Mouse (Mus musculus) heart, embryonic 10.5 days (tissue): ENCODE data around the gene Strn. TPM values are rescaled to one million over a fixed set of nuclear protein-coding genes. Genes with fewer than 3 reads are reported as not detected.

ENCODE experiments used
- DNase-seq: peaks from one replicate; pipeline ENCODE4 v3.0.0-alpha.2; 2017; ENCODE audit warnings: low spot score
- H3K27ac ChIP-seq: fragments of 300-500 bp; sonication (generic); 2 replicates; pipeline ENCODE4 v1.5.1; 2016; ENCODE audit warnings: mild to moderate bottlenecking
- H3K27me3 ChIP-seq: fragments of 300-500 bp; sonication (generic); 2 replicates; pipeline ENCODE4 v1.6.1; 2016; ENCODE audit warnings: mild to moderate bottlenecking; ENCODE audit not compliant: poor library complexity, insufficient read depth, severe bottlenecking
- H3K36me3 ChIP-seq: fragments of 300-500 bp; sonication (generic); 2 replicates; pipeline ENCODE4 v1.6.1; 2016; ENCODE audit warnings: mild to moderate bottlenecking, moderate library complexity
- H3K4me1 ChIP-seq: fragments of 300-500 bp; sonication (generic); 2 replicates; pipeline ENCODE4 v1.6.1; 2016; ENCODE audit warnings: mild to moderate bottlenecking
- H3K4me3 ChIP-seq: fragments of 300-500 bp; sonication (generic); 2 replicates; pipeline ENCODE4 v1.5.1; 2016; ENCODE audit warnings: mild to moderate bottlenecking, moderate library complexity
- H3K9me3 ChIP-seq: fragments of 300-500 bp; sonication (generic); 2 replicates; pipeline ENCODE4 v1.6.1; 2016; ENCODE audit warnings: mild to moderate bottlenecking, moderate library complexity
- WGBS: fragments of 180-500 bp; shearing (Covaris S2); methylation state at CpG from one replicate; pipeline ENCODE4 v1.1.7; 2016; 5-methylcytosine and 5-hydroxymethylcytosine counted together
- polyA plus RNA-seq: library from polyadenylated mRNA; unstranded; fragments of >200 nt; fragmentation: Nextera tagmentation; extraction: Ambion mirVana; gene quantifications from 2 replicates; pipeline ENCODE4 v1.2.1, GENCODE M21; 2016

Gene Strn
- 8.5 and 12.6 TPM in 2 replicates for polyA plus RNA-seq

DNA sequence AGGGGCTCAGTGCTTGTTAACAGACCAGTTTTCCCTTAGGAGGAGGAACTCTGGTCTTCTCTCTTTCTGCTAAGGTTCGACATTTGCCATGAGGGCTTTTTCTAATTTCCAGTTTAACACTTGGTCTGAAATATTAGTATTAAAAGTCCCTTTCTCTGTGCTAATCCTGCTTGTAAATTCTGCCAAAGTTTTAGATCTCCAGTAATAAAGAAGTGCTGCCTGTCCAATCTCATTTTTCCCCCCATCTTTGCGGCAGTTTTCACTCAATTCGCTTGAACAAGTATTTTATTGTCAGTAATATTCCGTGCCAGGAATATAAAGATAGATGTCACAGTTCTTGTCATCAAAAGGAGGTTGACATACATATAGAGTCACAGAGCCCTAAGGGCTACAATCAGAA is at the start of gene Strn:
Strn (minus strand) TSS at position 101 of the 400 bp plus-strand sequence.
- H3K9me3 ChIP-seq = no peaks in the 10 kb centered on the region
- WGBS = 41% methylated on average over 4 of the region's 4 CpGs

DNA sequence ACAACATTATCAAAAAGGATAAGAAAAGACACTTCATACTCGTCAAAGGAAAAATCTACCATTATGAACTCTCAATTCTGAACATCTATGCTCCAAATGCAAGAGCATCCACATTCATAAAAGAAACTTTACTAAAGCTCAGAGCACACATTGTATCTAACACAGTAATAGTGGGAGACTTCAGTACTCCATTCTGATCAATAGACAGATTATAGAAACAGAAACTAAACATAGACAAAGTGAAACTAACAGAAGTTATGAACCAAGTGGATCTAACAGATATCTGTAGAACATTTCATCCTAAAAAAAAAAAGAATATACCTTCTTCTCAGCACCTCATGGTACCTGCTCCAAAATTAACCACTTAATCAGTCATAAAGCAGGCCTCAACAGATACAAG is 41.8 kb upstream of the Strn start:
- Histone ChIP-seq H3K4me3 (no peak overlapping the region), H3K4me1 (no peaks in the 10 kb centered on the region), H3K27ac (no peak overlapping the region), H3K9me3 (no peaks in the 10 kb centered on the region), H3K36me3 (peaks cover 29% of the 10 kb centered on the region), H3K27me3 (no peaks in the 10 kb centered on the region)
- DNase-seq = no peak
- 88% methylated on average over 1 of the region's 1 CpGs for WGBS

More for the DNA sequence above, at the start of gene Strn:
- H3K36me3 ChIP-seq = 0 out of 2 replicates have a peak, but pooled peaks cover 3% of the 10 kb centered on the region
- no peaks in the 10 kb centered on the region for H3K27me3 ChIP-seq
- DNase-seq = no peak
- H3K4me3 ChIP-seq = peak within 1 kb of the TSS; percentile 97
- H3K4me1 ChIP-seq = peaks cover 26% of the 10 kb centered on the region
- peak within 1 kb of the TSS; percentile 98 for H3K27ac ChIP-seq

DNA sequence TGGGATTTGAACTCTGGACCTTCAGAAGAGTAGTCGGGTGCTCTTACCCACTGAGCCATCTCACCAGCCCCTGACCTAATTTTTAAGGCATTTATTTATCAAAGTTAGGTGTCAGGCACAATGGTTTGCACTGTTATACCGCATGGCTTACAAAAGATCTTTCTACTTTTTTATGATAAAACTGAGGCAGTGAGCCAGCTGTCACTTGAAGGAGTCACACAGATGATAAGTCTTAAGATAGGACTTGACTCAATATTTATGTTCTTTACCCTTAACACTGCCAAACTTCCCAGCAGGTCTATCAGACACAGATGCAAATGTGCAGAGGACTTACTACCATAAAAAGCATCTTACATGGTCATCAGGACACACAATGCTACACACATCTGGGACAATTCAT is 35.3 kb upstream of the Strn start:
- Histone ChIP-seq H3K4me1 (peaks cover 41% of the 10 kb centered on the region), H3K27me3 (no peaks in the 10 kb centered on the region), H3K9me3 (no peaks in the 10 kb centered on the region), H3K36me3 (peaks cover 12% of the 10 kb centered on the region), H3K27ac (no peak overlapping the region), H3K4me3 (no peak overlapping the region)
- 77% methylated on average over 2 of the region's 2 CpGs for WGBS
- DNase-seq = no peak

DNA sequence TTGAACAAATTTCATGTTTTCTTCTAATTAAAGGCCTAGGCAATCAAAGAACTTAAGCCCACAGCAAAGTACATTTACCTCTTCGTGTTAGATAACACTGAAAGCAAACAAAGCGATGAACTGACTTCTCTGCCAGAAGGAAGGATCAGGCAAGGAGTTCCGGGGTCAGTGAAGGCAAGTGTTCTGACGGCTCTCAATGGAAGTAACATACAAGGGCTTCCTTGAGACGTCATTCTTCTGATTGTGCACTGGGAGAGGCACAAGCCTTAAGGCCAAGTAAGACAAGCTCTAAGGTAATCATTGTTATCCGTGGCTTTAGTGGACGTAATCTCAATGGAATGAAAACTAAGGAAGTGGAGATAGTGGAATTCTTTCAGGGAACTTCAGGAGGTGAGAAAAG is 33.9 kb upstream of the Strn start:
- WGBS = 27% methylated on average over 7 of the region's 7 CpGs

DNA sequence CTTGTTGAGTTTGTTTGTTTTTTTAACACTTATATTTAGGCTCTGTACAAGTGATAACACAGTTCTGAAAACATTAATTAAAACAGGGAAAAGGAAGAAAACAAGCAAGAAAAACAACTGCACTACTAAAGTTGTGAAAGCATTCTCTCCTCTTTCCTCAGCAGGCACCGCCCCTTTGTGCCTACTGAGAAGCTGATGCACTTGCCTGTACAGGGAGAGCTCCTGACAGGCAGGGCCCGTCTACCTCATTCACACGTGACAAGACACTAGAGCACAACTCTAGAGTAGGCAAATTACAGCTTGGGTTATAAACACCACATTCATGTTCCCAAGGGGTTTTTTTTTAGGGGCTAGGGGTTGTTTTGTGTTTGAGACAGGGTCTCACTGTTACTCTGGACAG is 32.3 kb upstream of the Strn start:
- H3K27ac ChIP-seq = peak overlapping the region; percentile 79
- H3K4me3 ChIP-seq = no peak overlapping the region
- H3K27me3 ChIP-seq = no peaks in the 10 kb centered on the region
- no peaks in the 10 kb centered on the region for H3K9me3 ChIP-seq
- peaks cover 47% of the 10 kb centered on the region for H3K4me1 ChIP-seq
- DNase-seq = no peak
- 27% methylated on average over 3 of the region's 3 CpGs for WGBS
- peaks cover 26% of the 10 kb centered on the region for H3K36me3 ChIP-seq

More for the DNA sequence above, 33.9 kb upstream of the Strn start:
- H3K9me3 ChIP-seq = no peaks in the 10 kb centered on the region
- no peak overlapping the region for H3K4me3 ChIP-seq
- DNase-seq = no peak
- peaks cover 12% of the 10 kb centered on the region for H3K36me3 ChIP-seq
- no peaks in the 10 kb centered on the region for H3K27me3 ChIP-seq
- peaks cover 45% of the 10 kb centered on the region for H3K4me1 ChIP-seq
- peak overlapping the region; percentile 73 for H3K27ac ChIP-seq

DNA sequence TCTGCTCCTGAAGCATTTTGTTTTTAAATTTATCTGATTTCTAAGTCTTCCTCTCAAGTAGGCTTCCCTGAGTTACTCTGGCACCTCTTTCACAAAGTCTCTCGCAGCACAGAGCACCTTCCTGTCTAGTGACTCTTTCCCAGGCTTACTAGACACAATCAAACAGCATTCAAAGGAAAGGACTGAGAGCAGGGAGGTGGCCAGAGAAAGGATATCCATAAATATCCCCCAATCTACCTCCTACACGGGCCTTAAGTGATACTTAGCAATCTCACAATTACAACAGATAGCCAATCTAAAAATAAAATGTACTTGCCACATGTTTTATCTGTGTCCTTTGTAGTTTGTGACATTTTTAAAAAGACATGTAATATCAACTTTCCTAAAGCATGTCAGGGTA is 31.9 kb upstream of the Strn start:
- Histone ChIP-seq H3K36me3 (peaks cover 30% of the 10 kb centered on the region), H3K27ac (peak overlapping the region; percentile 79), H3K9me3 (no peaks in the 10 kb centered on the region), H3K4me1 (peaks cover 48% of the 10 kb centered on the region), H3K27me3 (no peaks in the 10 kb centered on the region), H3K4me3 (no peak overlapping the region)
- no peak for DNase-seq
- WGBS = 30% methylated on average over 2 of the region's 2 CpGs

DNA sequence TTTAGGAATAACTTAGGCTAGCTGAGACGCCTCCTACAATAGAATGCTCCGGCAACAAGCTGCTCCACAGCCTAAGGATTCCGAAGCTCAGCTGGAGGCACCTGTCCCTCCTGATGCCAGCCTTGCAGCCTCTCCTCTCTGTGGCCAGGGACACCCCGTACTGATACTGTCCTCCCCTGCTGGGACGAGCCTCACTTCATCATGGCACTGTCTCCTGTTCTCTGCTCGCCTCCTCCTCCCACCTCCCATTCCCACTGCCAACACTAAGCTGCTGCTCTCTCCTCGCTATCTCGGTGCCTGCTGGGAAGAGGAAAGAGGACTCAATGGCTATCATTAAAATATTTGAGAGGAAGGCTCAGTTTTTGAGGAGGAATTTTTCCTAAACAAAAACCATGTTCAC is 30.6 kb upstream of the Strn start:
- no peak overlapping the region for H3K4me3 ChIP-seq

DNA sequence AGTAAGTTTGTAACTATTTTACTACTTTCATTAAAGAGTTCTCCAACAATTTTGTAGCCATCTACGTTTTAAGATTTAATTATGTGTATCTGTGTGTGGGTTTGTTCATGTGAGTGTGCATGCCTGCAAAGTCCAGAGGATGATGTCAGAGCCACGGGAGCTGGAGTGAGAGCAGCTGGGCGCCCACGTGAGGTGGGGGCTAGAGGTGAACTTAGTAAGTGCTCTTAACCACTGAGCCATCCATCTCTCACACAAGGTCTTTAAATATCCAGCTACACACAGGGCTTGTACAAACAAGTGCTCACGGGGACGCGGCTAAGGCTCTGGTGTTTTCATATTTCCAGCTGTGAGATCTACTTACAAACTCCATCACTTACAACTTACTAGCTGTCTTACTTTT is 29.1 kb upstream of the Strn start:
- peaks cover 34% of the 10 kb centered on the region for H3K36me3 ChIP-seq
- DNase-seq = no peak

More for the DNA sequence above, 30.6 kb upstream of the Strn start:
- Histone ChIP-seq H3K9me3 (no peaks in the 10 kb centered on the region), H3K27ac (peak overlapping the region; percentile 67; the same call in 1 of the 2 replicates), H3K27me3 (no peaks in the 10 kb centered on the region), H3K4me1 (peaks cover 45% of the 10 kb centered on the region), H3K36me3 (peaks cover 32% of the 10 kb centered on the region)
- 42% methylated on average over 8 of the region's 8 CpGs for WGBS
- no peak for DNase-seq

DNA sequence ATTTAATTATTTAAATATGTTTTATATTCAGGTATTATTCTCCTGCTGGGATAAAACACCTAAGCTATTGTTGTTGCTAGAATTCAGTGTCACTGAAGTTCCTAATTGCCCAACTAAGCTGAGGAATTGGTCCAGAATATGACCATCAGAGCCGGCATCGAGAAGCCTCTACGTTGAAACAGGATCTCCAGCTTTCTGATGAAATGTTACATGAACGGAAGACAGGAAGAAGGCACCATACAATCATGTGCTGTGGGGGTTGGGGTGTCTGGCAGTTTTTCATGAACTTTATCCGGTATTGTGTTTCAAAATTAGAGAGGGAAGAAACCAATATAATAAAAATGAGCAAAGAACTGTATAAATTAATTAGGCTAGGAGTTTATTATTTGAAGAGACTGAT is 26.3 kb upstream of the Strn start:
- Histone ChIP-seq H3K27ac (no peak overlapping the region), H3K36me3 (peaks cover 43% of the 10 kb centered on the region)
- 94% methylated on average over 5 of the region's 5 CpGs for WGBS

More for the DNA sequence above, 29.1 kb upstream of the Strn start:
- Histone ChIP-seq H3K4me1 (peaks cover 38% of the 10 kb centered on the region), H3K27ac (no peak overlapping the region), H3K9me3 (no peaks in the 10 kb centered on the region), H3K4me3 (no peak overlapping the region), H3K27me3 (no peaks in the 10 kb centered on the region)
- WGBS = 86% methylated on average over 7 of the region's 7 CpGs

DNA sequence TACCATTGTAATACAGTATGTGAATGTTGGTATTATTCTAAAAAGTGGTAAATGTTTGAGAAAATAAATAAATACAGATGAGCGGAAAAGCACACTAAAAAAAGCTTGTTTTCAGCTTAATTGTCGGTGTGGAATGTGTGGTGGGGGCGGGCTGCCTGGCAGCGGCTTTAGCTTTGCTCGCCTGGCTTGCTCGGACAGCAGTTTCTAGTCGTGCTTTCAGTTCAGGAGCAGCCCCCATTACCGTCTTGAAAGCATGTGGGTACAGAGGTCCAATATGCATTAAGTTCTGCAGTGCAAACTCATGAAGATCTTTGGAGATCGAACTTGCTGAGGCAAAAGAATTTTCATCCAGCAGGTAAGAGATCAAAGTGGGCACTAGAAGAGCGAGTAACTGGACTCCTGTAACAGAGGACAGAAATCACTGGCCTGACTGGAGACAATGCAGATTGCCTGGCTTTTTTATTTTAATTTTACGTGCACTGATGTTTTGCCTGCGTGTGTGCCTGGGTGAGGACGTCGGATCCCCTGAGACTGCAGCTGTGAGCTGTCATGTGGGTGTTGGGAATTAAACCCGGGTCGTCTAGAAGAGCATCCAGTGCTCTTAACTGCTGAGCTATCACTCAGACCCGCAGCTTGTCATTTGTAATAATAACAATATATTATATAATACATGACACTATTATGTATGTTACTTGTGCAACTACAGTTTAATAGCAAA is 16.1 kb upstream of the Strn start:
- Histone ChIP-seq H3K4me3 (no peak overlapping the region), H3K27ac (no peak overlapping the region), H3K4me1 (0 out of 2 replicates have a peak, but pooled peaks cover 4% of the 10 kb centered on the region), H3K36me3 (peaks cover 51% of the 10 kb centered on the region), H3K9me3 (no peaks in the 10 kb centered on the region), H3K27me3 (no peaks in the 10 kb centered on the region)
- WGBS = 75% methylated on average over 17 of the region's 17 CpGs
- no peak for DNase-seq

More for the DNA sequence above, 26.3 kb upstream of the Strn start:
- no peak for DNase-seq
- H3K27me3 ChIP-seq = no peaks in the 10 kb centered on the region
- no peaks in the 10 kb centered on the region for H3K9me3 ChIP-seq
- H3K4me1 ChIP-seq = peaks cover 15% of the 10 kb centered on the region
- no peak overlapping the region for H3K4me3 ChIP-seq

DNA sequence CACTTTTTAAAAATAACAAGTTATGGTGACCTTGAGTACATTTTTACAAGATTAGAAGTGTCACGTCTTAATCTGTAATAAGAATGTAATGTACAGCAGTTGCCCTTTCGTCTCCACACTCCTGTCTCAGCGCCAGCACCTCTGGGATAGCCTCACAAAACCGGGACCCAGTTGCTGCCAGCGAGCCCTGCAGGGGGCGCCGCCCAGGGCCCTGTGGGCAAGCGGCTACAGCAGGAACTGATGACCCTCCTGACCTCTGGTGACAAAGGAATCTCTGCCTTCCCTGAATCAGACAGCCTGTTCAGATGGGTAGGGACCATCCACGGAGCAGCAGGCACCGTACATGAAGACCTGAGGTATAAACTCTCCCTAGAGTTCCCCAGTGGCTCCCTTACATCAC is 15.1 kb upstream of the Strn start:
- WGBS = 56% methylated on average over 10 of the region's 10 CpGs
- Histone ChIP-seq H3K9me3 (no peaks in the 10 kb centered on the region), H3K27ac (no peak overlapping the region), H3K27me3 (no peaks in the 10 kb centered on the region), H3K4me3 (no peak overlapping the region), H3K36me3 (peaks cover 41% of the 10 kb centered on the region), H3K4me1 (0 out of 2 replicates have a peak, but pooled peaks cover 4% of the 10 kb centered on the region)
- DNase-seq = no peak

DNA sequence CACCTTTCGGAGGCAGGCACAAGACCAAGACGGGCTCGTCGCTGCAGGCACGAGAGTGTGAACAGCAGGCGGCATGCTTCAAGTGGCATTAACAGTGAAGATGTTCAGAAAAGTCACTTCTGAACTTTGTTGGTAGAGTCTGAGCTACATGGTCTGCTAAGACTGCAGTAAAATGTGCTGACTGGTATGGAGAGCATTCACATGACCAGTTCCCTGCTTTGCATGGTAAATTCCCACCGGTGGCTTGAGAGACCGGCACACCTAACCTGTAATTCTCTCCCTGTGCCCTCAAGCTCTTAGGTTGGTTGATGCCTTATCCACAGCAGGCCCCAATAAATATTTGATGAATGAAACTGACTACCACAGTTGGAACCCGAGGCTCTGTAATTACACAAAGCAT is 11.4 kb upstream of the Strn start:
- Histone ChIP-seq H3K9me3 (no peaks in the 10 kb centered on the region), H3K27ac (no peak overlapping the region), H3K4me1 (0 out of 2 replicates have a peak, but pooled peaks cover 4% of the 10 kb centered on the region), H3K27me3 (no peaks in the 10 kb centered on the region), H3K4me3 (no peak overlapping the region), H3K36me3 (peaks cover 25% of the 10 kb centered on the region)
- DNase-seq = no peak
- 86% methylated on average over 9 of the region's 9 CpGs for WGBS

DNA sequence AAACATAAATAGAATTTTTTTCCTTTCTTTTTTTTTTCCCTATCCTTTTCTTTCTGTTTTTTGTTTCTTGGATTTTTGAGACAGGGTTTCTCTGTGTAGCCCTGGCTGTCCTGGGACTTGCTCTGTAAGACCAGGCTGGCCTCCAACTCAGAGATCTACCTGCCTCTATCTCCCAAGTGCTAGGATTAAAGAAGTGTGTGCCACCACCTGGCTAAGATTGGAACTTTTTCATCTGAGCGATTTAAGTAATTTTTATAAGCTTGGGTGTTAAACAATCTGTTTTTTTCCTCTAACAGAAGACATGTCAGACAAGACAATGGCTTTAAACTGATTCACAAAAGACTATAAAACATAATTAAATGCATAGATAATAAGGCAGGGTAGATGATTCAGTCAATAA is 1.4 kb upstream of the Strn start:
- no peak overlapping the region for H3K4me3 ChIP-seq
- H3K36me3 ChIP-seq = no peaks in the 10 kb centered on the region
- no peak overlapping the region for H3K27ac ChIP-seq
- no peaks in the 10 kb centered on the region for H3K27me3 ChIP-seq
- no peak for DNase-seq
- 45% methylated on average over 1 of the region's 1 CpGs for WGBS
- H3K9me3 ChIP-seq = no peaks in the 10 kb centered on the region
- H3K4me1 ChIP-seq = peaks cover 18% of the 10 kb centered on the region; the same call in 1 of the 2 replicates
